ENCODE assay signal across 15 mouse cellular contexts in genomic region chr1:119383916-119384315, GRCm38 (mm10). TPM values are rescaled to one million over a fixed set of nuclear protein-coding genes. Genes with fewer than 3 reads are reported as not detected.
DNase-seq lines count a peak whose midpoint lies in the region; ATAC-seq and TF ChIP-seq lines count a peak whose summit lies in the region.
"Had no signal": no experiment of that assay in that cellular context is flagged by ENCODE, and none has a peak within 500 bp of the region (broad histone marks: within the 10 kb centered on the region; RNA-seq: fewer than 3 reads in every experiment).

No protein-coding gene starts in this region.

- no peaks in the 10 kb centered on the region for H3K27me3 ChIP-seq in midbrain, postnatal 0 days (ENCODE audit: insufficient read depth, low read length)
- H3K27me3 ChIP-seq in midbrain, embryonic 10.5 days (ENCODE audit: low read depth, poor library complexity, severe bottlenecking), result peaks cover 13% of the 10 kb centered on the region
- H3K27me3 ChIP-seq: neural tube, embryonic 13.5 days had no signal

- peaks cover 1% of the 10 kb centered on the region; the same call in 1 of the 2 replicates for H3K4me1 ChIP-seq in midbrain, postnatal 0 days (ENCODE audit: insufficient read depth, low read length)
- H3K4me1 ChIP-seq in midbrain, embryonic 10.5 days, result peaks cover 5% of the 10 kb centered on the region

- TF ChIP-seq CTCF in midbrain, postnatal 0 days (IDR thresholded peaks at IDR 0.05), result no peak

- H3K27ac ChIP-seq in midbrain, postnatal 0 days (ENCODE audit: low read depth, low read length), result no peak overlapping the region
- H3K27ac ChIP-seq in midbrain, embryonic 10.5 days (replicated peaks), result no peak overlapping the region
- H3K27ac ChIP-seq: hindbrain, embryonic 14.5 days; limb, embryonic 12.5 days; neural tube, embryonic 13.5 days had no signal

- H3K9ac ChIP-seq in midbrain, postnatal 0 days (replicated peaks; ENCODE audit: low read length, poor library complexity, severe bottlenecking), result no peak overlapping the region
- H3K9ac ChIP-seq: hindbrain, embryonic 14.5 days; limb, embryonic 12.5 days; neural tube, embryonic 13.5 days had no signal

- H3K4me3 ChIP-seq in midbrain, postnatal 0 days (ENCODE audit: low read depth, low read length), result no peak overlapping the region
- H3K4me3 ChIP-seq in midbrain, embryonic 10.5 days, result no peak overlapping the region
- H3K4me3 ChIP-seq: limb, embryonic 12.5 days; neural tube, embryonic 13.5 days had no signal

- WGBS in midbrain, postnatal 0 days, result 52% methylated on average over 10 of the region's 10 CpGs
- 87% methylated on average over 10 of the region's 10 CpGs for WGBS in midbrain, embryonic 10.5 days

- H3K36me3 ChIP-seq in midbrain, postnatal 0 days (ENCODE audit: insufficient read depth, low read length), result no peaks in the 10 kb centered on the region
- no peaks in the 10 kb centered on the region for H3K36me3 ChIP-seq in midbrain, embryonic 10.5 days
- H3K36me3 ChIP-seq: limb, embryonic 12.5 days; neural tube, embryonic 13.5 days had no signal

- H3K4me2 ChIP-seq in midbrain, postnatal 0 days (ENCODE audit: low read depth, low read length, poor library complexity, severe bottlenecking), result no peak overlapping the region
- H3K4me2 ChIP-seq: hindbrain, embryonic 14.5 days; limb, embryonic 12.5 days; neural tube, embryonic 13.5 days had no signal

- DNase-seq in midbrain, postnatal 0 days (ENCODE audit: low spot score), result peak; percentile 45
- no peak for DNase-seq in midbrain, embryonic 10.5 days (ENCODE audit: low spot score)
- DNase-seq in frontal cortex, postnatal 36 days (ENCODE audit: low spot score in 2 of 2), result peak; percentile 56 to 58
- peak; percentile 13 to 51 for DNase-seq in left cerebral cortex, adult 9 months (ENCODE audit: low spot score in 2 of 2)
- peak; percentile 70 for DNase-seq in right cerebral cortex, postnatal 4 days
- no peak for DNase-seq in thymus, postnatal 0 days (ENCODE audit: low spot score)
- no peak for DNase-seq in spleen, postnatal 10 days (ENCODE audit: low spot score in 2 of 2)
- DNase-seq in gastrocnemius, postnatal 4 days (ENCODE audit: low spot score in 2 of 2), result no peak
- DNase-seq: adrenal gland, postnatal 36 days; cerebellum, adult 2 months; kidney, adult 9 months; lung, adult 2 months had no signal

- no peak for ATAC-seq in midbrain, postnatal 0 days (ENCODE audit: low FRiP score)

- no peaks in the 10 kb centered on the region for H3K9me3 ChIP-seq in midbrain, postnatal 0 days (ENCODE audit: low read length)
- no peaks in the 10 kb centered on the region for H3K9me3 ChIP-seq in midbrain, embryonic 10.5 days (replicated peaks)
- H3K9me3 ChIP-seq: limb, embryonic 12.5 days; neural tube, embryonic 13.5 days had no signal

RNA-seq across cellular contexts. Expression of gene Inhbb, which starts 38.1 kb away (rescaled TPM):
- total RNA-seq in midbrain, postnatal 0 days (2014; rRNA removed), result 4.1 and 5.1 TPM in 2 replicates
- polyA plus RNA-seq in midbrain, postnatal 0 days (2015; fragmentation: Nextera tagmentation; extraction: Ambion mirVana), result 2.2 and 2.6 TPM in 2 replicates
- polyA plus RNA-seq in midbrain, embryonic 10.5 days (2016; fragmentation: Nextera tagmentation; extraction: Ambion mirVana), result 0.25 and 0.50 TPM in 2 replicates
- polyA plus RNA-seq in thymus, postnatal 0 days (2015; fragmentation: Nextera tagmentation; extraction: Ambion mirVana), result 0.56 and 0.93 TPM in 2 replicates
- total RNA-seq in gastrocnemius, postnatal 4 days (2021), result 1 to 10 TPM in 1 of 2 experiments, under 1 TPM in 1; 0.64 to 1.7 TPM

Comparison
In these comparisons a context has a peak if more than half of its experiments do, and no peak if none do; other contexts are left out.
1. DNase-seq: peak in midbrain, postnatal 0 days (single experiment), frontal cortex, postnatal 36 days (2 of 2), left cerebral cortex, adult 9 months (2 of 2) and right cerebral cortex, postnatal 4 days (single experiment); none in midbrain, embryonic 10.5 days (single experiment), thymus, postnatal 0 days (single experiment), spleen, postnatal 10 days (0 of 2) and gastrocnemius, postnatal 4 days (0 of 2).